Mouse (Mus musculus) megakaryocyte, adult 5-6 weeks (primary cell): ENCODE results near the gene Kmt2a. TPM values are rescaled to one million over a fixed set of nuclear protein-coding genes. Genes with fewer than 3 reads are reported as not detected.

ENCODE experiments used
- ATAC-seq: 2 replicates; pipeline ENCODE4 v1.8.0; 2016; ENCODE audit warnings: mild to moderate bottlenecking, inconsistent platforms; ENCODE audit not compliant: poor library complexity, severe bottlenecking
- total RNA-seq, 2 experiments: library from RNA; stranded (forward) in 1 of 2; stranded (reverse) in 1 of 2; fragments of 153-499, 151-499 nt in 1 of 2; fragments of 221-1000, 200-1000 nt in 1 of 2; gene quantifications; 2 replicates each; pipeline versions ENCODE4 v1.2.3 to v1.2.4; 2015 to 2017

Kmt2a gene
- total RNA-seq, 2 experiments from 2014 or later, result 5.5 to 32.8 TPM

DNA sequence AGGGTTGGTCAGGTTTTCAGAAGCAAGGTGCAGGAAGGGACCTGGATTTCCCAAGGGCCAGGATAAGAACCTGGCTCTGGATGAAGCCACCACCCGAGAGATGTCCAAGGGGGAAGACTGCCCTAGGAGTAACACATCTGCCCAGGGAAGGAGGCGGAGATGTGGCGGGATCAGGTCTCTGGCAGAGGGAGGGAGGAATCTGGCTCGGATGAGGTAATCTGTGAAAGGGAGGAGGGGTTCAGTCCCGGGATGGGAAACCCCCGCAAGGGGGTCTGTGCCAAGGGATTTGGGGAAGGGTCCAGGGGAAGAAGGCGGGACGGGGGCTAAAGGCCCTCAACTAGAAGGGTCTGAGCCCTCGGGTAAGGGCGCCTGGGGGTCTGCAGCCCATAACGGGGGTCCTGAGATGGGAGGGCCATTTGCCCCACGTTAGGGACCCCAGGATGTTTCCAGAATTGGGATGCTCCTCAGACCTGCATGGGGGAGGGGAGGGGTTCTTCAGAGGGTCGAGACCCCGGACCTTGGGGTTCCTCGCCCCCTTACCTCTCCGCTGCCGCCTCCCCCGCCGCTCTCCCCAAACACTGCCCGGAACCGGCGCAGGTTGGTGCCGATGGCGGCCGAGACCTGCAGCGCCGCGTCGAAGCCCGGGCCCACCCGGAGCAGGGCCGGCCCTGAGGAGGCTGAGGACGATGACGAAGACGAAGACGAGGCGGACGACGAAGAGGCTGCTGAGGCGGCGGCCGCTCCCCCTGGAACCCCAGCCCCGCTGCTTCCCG, 601 bp downstream of the Kmt2a start:
- no peak for ATAC-seq

DNA sequence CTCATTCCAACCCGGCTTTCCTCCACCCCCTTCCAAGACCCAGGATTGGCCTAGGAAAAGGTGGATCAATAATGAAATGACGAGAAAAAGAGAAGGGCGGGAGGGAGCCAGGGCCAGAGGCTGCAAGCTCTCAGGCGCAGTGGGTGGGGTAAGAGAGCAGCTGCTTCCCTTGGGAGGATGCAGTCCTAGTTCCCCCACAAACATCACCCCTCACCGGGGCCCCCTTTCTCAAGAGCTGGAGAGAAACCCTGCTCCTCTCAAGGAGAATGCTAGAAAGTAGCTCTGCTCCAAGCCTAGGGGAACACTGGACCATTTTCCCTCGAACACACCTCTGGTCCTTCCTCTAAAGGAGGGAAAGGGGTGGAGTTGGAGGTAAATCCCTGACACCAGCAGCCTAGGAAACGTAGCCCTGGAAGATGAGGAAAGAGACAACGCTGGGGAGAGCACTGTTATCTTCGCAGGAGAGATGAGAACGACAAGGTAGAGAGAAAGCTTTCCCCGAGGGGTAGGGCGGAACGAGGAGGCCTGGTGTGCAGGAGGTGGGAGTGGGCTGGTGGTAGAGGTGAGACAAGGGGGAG, 1.3 kb downstream of the Kmt2a start:
- ATAC-seq, result no peak

DNA sequence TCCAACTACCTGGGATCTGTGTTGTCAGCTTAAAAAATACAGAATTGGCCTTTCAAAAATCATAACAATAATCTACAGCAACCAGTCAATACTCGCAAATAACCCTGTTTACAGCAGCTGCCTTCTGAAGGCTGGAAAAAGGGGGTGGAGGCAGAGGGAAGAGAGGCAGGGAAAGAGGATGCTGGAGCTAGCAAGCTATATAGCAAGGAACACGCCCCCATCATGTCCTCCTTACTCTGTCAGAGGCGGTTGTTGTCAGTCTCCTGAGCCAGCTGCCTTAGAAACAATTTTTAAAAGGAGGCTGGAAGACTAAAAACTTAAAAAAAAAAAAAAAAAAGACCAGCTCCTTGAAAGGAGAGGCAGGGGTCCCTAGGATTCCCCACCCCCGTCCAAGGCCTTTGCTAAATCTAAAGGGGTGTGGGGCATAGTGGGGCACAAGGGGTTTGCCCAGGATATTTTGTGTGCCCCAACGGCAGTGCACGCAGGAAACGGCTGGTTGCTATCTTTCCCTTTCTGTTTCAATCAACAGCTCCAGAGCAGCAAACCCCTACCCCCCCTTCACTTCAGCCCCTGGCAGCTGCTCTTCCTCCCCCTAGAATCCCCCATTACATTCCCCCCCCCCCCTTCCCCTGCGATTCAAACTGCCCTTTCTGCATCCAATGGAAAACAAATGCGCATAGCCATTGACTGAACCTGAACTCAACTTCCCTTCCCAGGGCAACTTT, 2.2 kb downstream of the Kmt2a start:
- ATAC-seq, result no peak

DNA sequence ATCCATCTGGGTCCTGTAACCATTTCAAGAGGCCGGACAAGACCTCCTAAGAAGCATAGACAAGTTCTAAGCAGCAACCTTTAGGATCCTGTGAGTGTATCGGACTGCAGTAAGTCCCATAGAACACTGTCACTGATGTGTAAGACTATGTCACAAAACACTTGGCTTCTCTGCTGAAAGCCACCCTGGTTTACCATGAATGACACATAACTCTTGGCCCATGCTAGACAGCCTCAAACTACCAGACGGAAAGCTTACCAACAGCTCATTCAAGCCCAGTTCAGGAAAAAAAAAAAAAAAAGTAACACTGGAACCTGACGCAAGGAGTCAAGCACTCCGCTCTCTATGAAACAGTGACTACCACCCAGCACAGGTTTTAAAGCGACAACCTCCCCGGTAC, 3.4 kb downstream of the Kmt2a start:
- no peak for ATAC-seq

DNA sequence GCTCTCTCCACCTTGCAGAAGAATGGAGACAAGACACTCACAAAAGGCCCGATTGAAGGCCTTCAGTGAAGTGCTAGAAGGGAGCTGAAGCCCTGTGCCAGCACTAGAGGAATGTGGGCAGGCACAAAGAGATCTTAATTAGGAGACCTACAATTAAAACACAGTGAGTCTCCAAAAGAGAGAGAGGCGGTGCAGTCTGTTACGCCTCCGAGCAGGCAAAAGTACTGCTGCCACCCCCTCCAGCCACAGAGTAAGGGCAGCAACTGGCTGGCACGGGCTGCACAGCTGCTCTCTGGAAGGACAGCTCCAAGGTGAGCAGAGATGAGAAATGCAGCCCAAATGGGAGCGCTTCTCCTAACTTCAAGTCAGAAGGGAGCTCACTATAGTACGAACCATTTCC, 5.6 kb downstream of the Kmt2a start:
- no peak for ATAC-seq

DNA sequence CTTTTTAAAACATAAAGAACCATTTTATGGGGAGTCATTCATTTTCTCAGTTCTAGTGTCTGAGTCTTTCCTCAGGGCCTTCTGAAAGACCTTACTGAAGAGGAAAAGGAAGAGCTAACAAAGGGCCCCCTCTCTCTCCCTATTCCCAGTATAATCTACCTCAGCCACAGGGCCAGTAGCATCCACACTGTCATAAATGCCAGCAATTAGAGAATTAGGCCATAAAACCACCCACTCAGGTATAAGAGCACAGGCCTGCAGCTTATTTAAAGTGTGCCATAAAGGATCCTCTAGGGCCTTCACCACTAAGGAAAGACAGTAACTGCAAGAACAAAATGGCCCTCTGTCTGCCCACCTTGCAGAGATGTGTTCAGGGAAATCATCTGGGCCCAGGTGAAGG, 6.9 kb downstream of the Kmt2a start:
- ATAC-seq, result no peak

DNA sequence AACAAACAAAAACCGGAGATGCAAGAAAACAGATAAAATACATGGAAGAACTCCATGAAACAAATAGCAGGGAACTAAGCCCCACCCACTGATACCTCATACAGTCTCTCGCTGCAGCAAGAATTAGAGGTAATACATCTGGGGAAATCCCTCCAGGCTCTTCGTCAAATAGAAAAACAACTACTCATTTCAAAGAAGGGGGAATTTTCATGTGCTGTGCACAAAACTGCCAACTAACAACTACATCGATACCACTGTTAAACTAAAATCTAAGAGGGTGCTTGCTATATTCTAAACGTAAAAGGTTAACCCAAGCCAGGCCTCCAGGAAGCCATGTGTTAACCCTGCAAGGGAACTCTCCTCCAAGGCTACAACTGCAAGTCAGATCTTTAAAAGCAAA, 7.4 kb downstream of the Kmt2a start:
- no peak for ATAC-seq

DNA sequence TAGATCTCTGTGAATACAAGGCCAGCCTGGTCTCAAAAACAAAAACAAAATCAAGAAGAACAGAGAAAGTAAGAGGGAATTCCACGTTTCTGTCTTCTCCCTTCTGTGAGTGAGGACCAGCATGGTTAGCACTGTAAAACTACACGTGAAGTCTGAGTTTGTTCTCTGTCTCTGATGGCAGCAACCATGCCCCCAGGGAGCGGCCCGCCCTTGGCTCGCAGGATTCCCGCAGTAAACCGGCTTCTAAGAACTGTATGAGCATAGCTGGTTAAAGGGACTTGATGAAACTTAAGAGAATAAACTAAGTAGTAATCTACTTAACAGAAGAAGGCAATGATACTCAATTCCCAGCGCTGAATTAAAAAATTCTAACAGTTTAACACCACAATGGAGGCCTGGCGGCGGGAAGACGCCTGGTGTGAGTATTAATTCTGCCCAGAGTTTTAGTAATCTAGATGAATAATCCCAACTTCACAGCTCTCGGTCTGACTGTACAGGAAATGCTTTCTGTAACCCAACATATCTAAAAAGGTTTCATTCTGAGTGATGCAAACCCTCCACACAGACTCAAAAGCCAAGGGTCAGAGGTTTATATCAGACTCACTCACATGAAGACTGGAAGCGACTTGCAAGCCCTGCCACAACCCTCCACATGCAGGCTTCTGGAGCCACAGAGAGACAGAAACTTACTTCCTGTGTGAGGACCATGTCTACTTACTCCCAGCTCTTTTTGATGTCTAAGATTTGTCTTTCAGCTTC, 12.6 kb downstream of the Kmt2a start:
- ATAC-seq, result no peak

DNA sequence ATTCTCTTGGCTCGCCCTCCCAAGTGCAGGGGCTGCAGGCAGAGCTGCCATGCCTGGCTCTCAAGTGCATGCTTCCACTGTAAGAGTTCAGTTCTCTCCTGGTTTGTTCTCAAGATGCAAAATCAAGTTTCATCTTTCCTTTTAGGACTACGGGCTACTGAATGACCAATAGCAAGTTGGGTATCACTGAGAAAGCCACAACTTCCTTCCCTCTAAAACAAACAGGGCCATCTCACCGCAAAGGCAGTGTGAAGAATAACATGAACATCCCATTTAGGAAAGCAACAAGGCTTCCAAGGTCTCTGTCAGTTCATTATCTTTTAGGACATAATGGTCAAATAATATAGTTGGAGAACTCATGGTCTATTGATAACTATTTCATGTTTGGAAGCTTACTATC, 13.4 kb downstream of the Kmt2a start:
- no peak for ATAC-seq

DNA sequence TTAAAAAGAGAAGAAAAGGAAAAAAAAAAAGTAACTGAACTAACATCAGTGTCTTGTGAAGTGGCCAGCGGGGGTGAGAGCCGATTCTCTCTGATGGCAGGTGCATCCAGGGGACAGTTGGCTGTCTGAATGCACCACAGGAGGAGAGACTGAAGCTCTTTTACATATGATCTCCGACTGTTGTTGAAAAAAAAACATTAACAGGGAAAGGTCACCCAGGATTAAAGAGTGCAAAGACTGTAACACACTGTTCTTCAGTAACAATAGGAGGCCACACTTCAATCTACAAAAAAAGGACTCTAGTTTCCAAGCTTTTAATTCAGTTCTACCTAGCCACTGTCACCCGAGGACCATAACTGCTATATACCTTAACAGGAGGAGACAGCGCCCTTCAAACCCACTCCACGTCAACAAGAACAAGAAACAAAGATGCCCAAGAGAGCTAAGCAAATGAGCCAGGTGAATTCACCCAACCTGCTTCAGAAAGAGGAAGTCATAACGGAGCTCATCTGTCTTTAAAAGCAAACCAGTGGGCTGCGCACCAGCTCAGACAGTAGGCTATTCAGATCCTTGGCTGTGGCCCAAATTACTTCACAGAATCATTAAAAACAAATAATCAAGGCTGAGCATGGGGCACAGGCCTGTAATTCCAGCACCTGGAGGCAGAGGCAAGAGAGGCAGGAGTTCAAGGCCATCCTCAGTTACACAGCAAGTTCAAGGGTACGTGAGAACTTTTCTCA, 14.4 kb downstream of the Kmt2a start:
- no peak for ATAC-seq

DNA sequence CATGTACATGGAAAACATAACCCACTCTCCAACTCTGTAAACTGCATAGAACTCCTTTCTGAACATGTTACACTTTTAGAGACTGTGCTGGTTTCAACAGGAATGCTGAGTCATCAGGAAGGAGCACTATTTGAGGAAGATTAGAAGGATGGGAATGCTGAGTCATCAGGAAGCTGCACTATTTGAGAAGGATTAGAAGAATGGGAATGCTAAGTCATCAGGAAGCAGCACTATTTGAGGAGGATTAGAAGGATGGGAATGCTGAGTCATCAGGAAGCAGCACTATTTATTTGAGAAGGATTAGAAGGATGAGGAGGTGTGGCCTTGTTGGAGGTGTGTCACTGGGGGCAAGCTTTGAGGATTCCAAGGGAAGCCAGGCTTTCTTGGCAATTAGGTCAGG, 20.0 kb downstream of the Kmt2a start:
- no peak for ATAC-seq

DNA sequence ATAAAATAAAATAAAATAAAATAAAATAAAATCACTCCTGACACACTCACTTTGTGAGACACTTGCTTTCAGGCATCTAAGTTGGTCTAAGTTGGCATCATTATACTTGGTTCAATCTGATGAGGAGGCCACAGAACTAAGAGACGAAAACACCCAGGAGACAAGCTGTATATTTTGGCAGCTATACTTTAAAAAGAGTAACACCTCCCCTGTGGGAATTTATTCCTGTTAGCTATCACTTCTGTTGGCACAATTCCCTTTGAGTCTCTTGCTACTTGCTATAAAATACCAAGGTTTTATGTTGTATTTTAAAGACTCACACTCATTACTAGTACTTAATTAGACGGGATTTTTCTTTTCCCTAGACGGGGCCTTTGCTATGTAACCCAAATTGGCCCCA, 22.4 kb downstream of the Kmt2a start:
- no peak for ATAC-seq

DNA sequence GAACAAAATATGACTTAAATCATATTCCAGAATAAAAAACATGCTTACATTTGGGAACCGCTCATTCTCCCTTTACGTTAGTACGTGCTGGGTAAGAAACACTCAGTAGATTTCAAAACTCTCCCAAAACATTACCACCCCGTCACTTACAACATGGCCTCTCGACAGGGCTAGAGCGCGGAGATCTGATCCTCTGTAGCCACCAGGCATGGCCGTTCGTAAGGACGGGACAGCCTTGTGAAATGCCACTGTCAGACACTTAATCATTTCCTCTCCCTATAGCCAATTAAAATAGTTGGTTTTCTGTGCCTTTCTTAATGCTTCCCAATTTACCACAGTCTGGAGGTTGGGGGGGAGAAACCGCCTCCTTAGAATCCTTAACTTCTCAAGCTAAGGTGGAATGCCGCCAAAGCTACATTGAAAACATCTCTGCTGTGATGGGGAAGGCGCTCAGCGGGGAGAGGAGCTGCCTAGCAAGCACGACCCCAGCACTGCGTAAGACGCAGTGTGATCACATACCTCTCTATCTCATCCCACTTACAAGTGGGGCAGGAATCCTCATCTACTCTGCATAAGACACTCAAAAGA, 23.6 kb downstream of the Kmt2a start:
- ATAC-seq, result no peak

DNA sequence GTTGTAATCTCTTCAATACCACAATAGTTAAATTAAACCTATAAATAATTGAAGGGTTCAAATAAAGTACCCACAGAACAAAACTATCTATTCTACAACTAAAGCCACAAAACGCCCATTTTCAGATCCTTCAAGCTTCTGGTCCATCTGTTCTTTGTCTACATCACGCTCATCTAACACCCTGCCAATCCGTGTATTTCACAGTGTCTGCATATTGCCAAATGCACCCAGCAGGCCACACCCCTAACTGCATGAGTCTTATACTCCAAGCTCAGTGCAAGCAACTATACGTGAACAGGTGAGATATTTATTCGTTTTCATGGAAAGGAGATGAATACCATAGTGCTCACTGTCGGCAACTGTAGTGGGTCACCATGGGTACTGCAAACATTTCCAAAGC, 25.9 kb downstream of the Kmt2a start:
- no peak for ATAC-seq

DNA sequence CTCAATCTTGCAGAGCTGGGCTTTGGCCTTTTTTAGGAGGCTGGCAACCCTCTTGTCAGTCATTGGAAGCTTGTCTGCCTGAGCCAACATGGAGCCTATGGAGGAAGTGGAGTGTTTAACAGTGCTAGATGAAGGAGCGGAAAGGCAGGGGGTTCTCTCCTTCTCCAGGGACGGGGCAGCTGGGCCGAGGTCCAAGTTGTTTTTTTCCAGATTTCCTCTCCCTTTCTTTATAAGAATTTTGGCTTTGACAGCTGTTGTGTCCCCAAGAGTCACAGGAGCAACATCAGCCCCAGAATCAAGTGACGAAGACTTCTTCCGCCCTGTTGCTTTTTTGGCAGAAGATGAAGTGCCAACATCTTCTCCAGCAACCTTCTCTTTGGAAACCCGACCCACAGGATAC, 33.6 kb downstream of the Kmt2a start:
- ATAC-seq, result no peak

DNA sequence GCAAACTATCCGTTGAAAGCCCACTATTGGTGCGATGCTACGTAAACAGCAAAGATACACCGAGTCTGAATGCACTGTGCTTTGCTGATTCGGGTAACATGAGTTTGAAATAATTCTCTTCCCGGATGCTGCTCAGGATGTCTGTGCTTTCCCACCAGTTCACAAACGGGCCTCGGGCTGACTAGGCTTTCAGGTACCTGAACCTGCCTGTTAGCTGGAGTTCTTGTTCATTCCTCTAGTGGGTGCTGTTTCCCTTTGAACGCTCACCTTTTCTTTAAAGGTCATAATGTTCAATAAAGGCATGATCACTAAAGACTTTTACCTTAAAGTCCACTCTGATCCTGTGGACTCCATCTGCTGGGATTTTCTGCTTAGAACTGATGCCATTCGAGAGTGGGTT, 39.9 kb downstream of the Kmt2a start:
- no peak for ATAC-seq

DNA sequence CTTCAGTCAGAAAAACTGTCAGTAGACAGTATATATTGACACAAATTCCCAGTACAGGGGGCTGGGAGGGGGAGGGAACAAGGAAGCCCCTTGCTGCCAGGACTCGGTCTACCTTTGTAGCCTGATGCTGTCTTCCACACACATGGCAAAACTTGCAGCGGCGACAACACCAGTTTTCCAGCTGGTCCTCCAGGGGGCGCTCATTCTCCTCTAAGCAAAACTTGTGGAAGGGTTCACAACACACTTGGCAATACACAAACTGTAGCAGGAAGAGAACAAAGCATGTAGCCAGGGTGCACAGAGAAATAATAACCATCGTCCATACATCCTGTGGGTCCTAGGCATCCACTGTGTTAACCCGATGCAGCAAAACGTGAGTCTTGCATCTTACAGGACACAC, 44.7 kb downstream of the Kmt2a start:
- ATAC-seq, result peak; percentile 60; the same call in 1 of the 2 replicates

DNA sequence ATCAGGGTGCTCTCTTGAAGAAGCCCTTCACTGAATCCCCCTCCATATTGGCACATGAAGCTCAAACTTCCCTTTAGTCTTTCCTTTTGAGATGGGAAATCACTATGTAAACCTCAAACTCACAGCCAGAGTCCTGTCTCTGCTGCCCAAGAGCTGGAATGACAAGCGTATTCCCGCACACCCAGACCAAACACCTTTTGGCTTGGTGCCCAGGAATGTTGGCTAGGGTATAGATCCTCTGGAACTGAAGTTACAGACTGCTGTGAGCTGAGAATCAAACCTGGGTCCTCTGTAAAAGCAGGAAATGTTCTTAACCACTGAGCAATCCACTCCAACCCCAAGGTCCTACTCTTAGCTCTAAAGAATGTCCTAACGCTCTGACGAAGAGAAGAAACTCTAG, 48.7 kb downstream of the Kmt2a start:
- no peak for ATAC-seq

DNA sequence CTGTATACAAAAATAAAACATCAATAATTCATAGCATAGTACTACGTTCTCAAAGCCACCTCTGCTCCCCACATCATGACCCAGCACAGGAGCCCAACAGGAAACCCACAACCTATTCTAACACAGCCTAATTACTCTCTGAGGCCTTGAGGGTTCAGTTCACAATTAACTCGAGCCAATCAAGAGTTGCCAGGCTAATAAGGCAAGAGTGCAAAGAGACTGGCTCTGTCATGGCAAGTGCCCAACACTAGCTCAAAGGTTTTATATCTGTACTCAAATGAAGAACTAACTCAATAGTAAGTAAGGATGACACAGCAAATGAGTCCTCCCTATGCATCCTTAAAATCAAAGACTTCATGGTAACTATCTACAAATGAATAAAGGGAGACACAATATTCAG, 50.6 kb downstream of the Kmt2a start:
- ATAC-seq, result no peak

DNA sequence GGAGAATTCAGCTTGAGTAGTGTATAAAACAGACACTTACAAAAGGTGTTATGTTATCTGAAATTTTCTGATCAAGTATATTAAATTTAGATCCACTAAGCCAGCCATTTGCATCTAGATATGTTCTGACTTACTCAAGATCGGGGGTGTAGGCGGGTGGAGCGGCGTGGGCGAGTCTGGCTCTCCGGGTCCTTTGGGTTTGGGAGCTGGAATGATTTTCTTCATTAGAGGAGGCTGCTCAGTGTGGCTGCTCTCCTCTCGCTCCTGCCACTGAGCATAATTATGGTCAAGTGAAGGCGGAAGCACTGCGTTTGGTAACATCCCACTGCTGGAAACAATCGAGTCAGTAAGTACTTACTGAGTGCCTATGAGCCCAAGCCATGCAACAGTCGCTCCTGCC, 52.2 kb downstream of the Kmt2a start:
- ATAC-seq, result no peak
